Comparison of ENCODE assay signal across 15 mouse cellular contexts in genomic region chr11:82183281-82183935, GRCm38 (mm10).
DNase-seq lines count a peak whose midpoint lies in the region; TF ChIP-seq lines count a peak whose summit lies in the region.
"Had no signal": no experiment of that assay in that cellular context is flagged by ENCODE, and none has a peak within 500 bp of the region (broad histone marks: within the 10 kb centered on the region; RNA-seq: fewer than 3 reads in every experiment).

No protein-coding gene starts in this region.

- no peak for TF ChIP-seq POLR2A in spleen, adult 2 months (IDR thresholded peaks at IDR 0.05; ENCODE audit: low read depth, low read length)

- 18% methylated on average over 6 of the region's 6 CpGs for whole genome bisulfite sequencing in spleen, adult 2 months

- H3K36me3 ChIP-seq in spleen, adult 2 months (ENCODE audit: control insufficient read depth, insufficient read depth, low read length) = no peaks in the 10 kb centered on the region
- H3K36me3 ChIP-seq: heart, embryonic 13.5 days; intestine, embryonic 15.5 days; lung, embryonic 15.5 days had no signal

- peaks cover 6% of the 10 kb centered on the region; the same call in 1 of the 2 replicates for H3K4me1 ChIP-seq in spleen, adult 2 months (ENCODE audit: control insufficient read depth, insufficient read depth, insufficient read length)
- H3K4me1 ChIP-seq: heart, embryonic 13.5 days; intestine, embryonic 15.5 days had no signal

- no peak overlapping the region for H3K4me3 ChIP-seq in spleen, adult 2 months (ENCODE audit: extremely low read depth, insufficient read depth, insufficient read length)
- H3K4me3 ChIP-seq: heart, embryonic 13.5 days; intestine, embryonic 15.5 days; lung, embryonic 15.5 days had no signal

- TF ChIP-seq CTCF in spleen, adult 2 months (IDR thresholded peaks at IDR 0.05; ENCODE audit: extremely low read depth, insufficient read depth, insufficient read length, insufficient replicate concordance) = no peak

- H3K27me3 ChIP-seq in spleen, adult 2 months (ENCODE audit: control insufficient read depth, insufficient read depth, low read length) = no peaks in the 10 kb centered on the region
- H3K27me3 ChIP-seq: intestine, embryonic 15.5 days; lung, embryonic 15.5 days had no signal

- H3K27ac ChIP-seq in spleen, adult 2 months (ENCODE audit: insufficient read depth, low read length) = peak overlapping the region; percentile 48; the same call in 1 of the 2 replicates
- H3K27ac ChIP-seq: heart, embryonic 13.5 days; intestine, embryonic 15.5 days; lung, embryonic 15.5 days had no signal

- peak in 1 of 2 experiments; percentile 29 for DNase-seq in spleen, adult 2 months (ENCODE audit: low read depth in 1 of 2, low spot score in 2 of 2)
- DNase-seq in spleen, adult 18-20 months = no peak
- peak; percentile 48 for DNase-seq in ZHBTc4 (ENCODE audit: low read depth, low spot score)
- peak; percentile 77 for DNase-seq in naive thymus-derived CD4-positive, alpha-beta T cell, adult 2 months (ENCODE audit: low read depth)
- peak; percentile 55 for DNase-seq in thymus, postnatal 4 days
- no peak for DNase-seq in layer of hippocampus, postnatal 36 days
- no peak for DNase-seq in frontal cortex, postnatal 14 days (ENCODE audit: low spot score in 2 of 2)
- DNase-seq in retina, postnatal 1 day = no peak
- DNase-seq: cerebellum, postnatal 14 days; gastrocnemius, postnatal 36 days; kidney, postnatal 10 days; layer of hippocampus, adult 9-11 months had no signal

Comparison
In these comparisons a context has a peak if more than half of its experiments do, and no peak if none do; other contexts are left out.
1. DNase-seq: peak in ZHBTc4 (single experiment), naive thymus-derived CD4-positive, alpha-beta T cell, adult 2 months (single experiment) and thymus, postnatal 4 days (single experiment); none in spleen, adult 18-20 months (0 of 2), layer of hippocampus, postnatal 36 days (0 of 2), frontal cortex, postnatal 14 days (0 of 2) and retina, postnatal 1 day (single experiment).